Mouse (Mus musculus): ENCODE measurements around the gene Ephb2. TPM values are rescaled to one million over a fixed set of nuclear protein-coding genes. Genes with fewer than 3 reads are reported as not detected.

Gene Ephb2
- polyA plus RNA-seq, 1 experiment: 0.49 TPM

DNA sequence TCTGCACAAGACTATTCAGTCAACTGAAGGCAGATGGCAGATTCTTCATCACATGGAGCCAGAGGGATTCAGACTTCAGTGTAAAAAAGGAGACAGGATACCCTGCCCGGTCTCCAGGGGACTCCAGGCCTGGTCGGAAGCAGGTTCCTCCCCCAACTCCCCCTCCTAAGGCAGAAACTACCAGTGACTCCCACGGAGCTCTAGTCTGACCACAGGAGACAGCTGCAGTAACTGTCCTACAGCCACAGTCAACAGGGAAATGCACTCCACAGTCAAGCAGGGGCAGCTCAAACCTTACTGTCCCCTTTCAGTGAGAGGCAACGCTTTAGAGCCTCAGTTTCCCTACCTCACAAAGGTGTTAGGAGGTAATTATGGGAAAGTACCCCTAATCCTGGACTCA, 23.2 kb downstream of the Ephb2 start:
- Histone ChIP-seq H3K4me1 (ENCODE audit: control insufficient read depth, insufficient read depth, low read length) (no peaks in the 10 kb centered on the region), H3K27ac (ENCODE audit: control insufficient read depth, insufficient read depth, low read depth, low read length) (no peak overlapping the region), H3K36me3 (ENCODE audit: control insufficient read depth, insufficient read depth, low read length) (no peaks in the 10 kb centered on the region), H3K4me3 (ENCODE audit: control insufficient read depth, low read depth, low read length) (no peak overlapping the region), H3K27me3 (ENCODE audit: control insufficient read depth, insufficient read depth, low read length) (no peaks in the 10 kb centered on the region)
- no peak for TF ChIP-seq CTCF (IDR thresholded peaks at IDR 0.05; ENCODE audit: control insufficient read depth, insufficient read depth, insufficient replicate concordance, low read depth, low read length)
- TF ChIP-seq POLR2A (IDR thresholded peaks at IDR 0.05; ENCODE audit: control insufficient read depth, low read depth, low read length): no peak

- TF ChIP-seq POLR2A (IDR thresholded peaks at IDR 0.05; ENCODE audit: control insufficient read depth, low read depth, low read length) (no peak), CTCF (IDR thresholded peaks at IDR 0.05; ENCODE audit: control insufficient read depth, insufficient read depth, insufficient replicate concordance, low read depth, low read length) (no peak)
- no peak overlapping the region for H3K4me3 ChIP-seq (ENCODE audit: control insufficient read depth, low read depth, low read length)
- no peaks in the 10 kb centered on the region for H3K27me3 ChIP-seq (ENCODE audit: control insufficient read depth, insufficient read depth, low read length)
- no peaks in the 10 kb centered on the region for H3K4me1 ChIP-seq (ENCODE audit: control insufficient read depth, insufficient read depth, low read length)
- H3K36me3 ChIP-seq (ENCODE audit: control insufficient read depth, insufficient read depth, low read length): no peaks in the 10 kb centered on the region
- H3K27ac ChIP-seq (ENCODE audit: control insufficient read depth, insufficient read depth, low read depth, low read length): no peak overlapping the region
These were observed 24.2 kb downstream of the Ephb2 start for GRCm38 (mm10) chr4:136811596-136811995.

GRCm38 (mm10) chr4:136808478-136808877, 27.3 kb downstream of the Ephb2 start:
- no peaks in the 10 kb centered on the region for H3K4me1 ChIP-seq (ENCODE audit: control insufficient read depth, insufficient read depth, low read length)
- no peak overlapping the region for H3K4me3 ChIP-seq (ENCODE audit: control insufficient read depth, low read depth, low read length)

GRCm38 (mm10) chr4:136807448-136808009, 28.3 kb downstream of the Ephb2 start:
- TF ChIP-seq POLR2A (IDR thresholded peaks at IDR 0.05; ENCODE audit: control insufficient read depth, low read depth, low read length) (no peak), CTCF (IDR thresholded peaks at IDR 0.05; ENCODE audit: control insufficient read depth, insufficient read depth, insufficient replicate concordance, low read depth, low read length) (no peak)
- Histone ChIP-seq H3K4me1 (ENCODE audit: control insufficient read depth, insufficient read depth, low read length) (no peaks in the 10 kb centered on the region), H3K27ac (ENCODE audit: control insufficient read depth, insufficient read depth, low read depth, low read length) (no peak overlapping the region), H3K36me3 (ENCODE audit: control insufficient read depth, insufficient read depth, low read length) (no peaks in the 10 kb centered on the region), H3K4me3 (ENCODE audit: control insufficient read depth, low read depth, low read length) (no peak overlapping the region), H3K27me3 (ENCODE audit: control insufficient read depth, insufficient read depth, low read length) (no peaks in the 10 kb centered on the region)

More at GRCm38 (mm10) chr4:136808478-136808877, 27.3 kb downstream of the Ephb2 start:
- TF ChIP-seq POLR2A (IDR thresholded peaks at IDR 0.05; ENCODE audit: control insufficient read depth, low read depth, low read length) (no peak), CTCF (IDR thresholded peaks at IDR 0.05; ENCODE audit: control insufficient read depth, insufficient read depth, insufficient replicate concordance, low read depth, low read length) (no peak)
- H3K27me3 ChIP-seq (ENCODE audit: control insufficient read depth, insufficient read depth, low read length): no peaks in the 10 kb centered on the region
- H3K27ac ChIP-seq (ENCODE audit: control insufficient read depth, insufficient read depth, low read depth, low read length): no peak overlapping the region
- no peaks in the 10 kb centered on the region for H3K36me3 ChIP-seq (ENCODE audit: control insufficient read depth, insufficient read depth, low read length)

- Histone ChIP-seq H3K4me1 (ENCODE audit: control insufficient read depth, insufficient read depth, low read length) (no peaks in the 10 kb centered on the region), H3K36me3 (ENCODE audit: control insufficient read depth, insufficient read depth, low read length) (no peaks in the 10 kb centered on the region), H3K27ac (ENCODE audit: control insufficient read depth, insufficient read depth, low read depth, low read length) (no peak overlapping the region), H3K27me3 (ENCODE audit: control insufficient read depth, insufficient read depth, low read length) (no peaks in the 10 kb centered on the region), H3K4me3 (ENCODE audit: control insufficient read depth, low read depth, low read length) (no peak overlapping the region)
- TF ChIP-seq CTCF (IDR thresholded peaks at IDR 0.05; ENCODE audit: control insufficient read depth, insufficient read depth, insufficient replicate concordance, low read depth, low read length) (no peak), POLR2A (IDR thresholded peaks at IDR 0.05; ENCODE audit: control insufficient read depth, low read depth, low read length) (no peak)
These were observed 29.5 kb downstream of the Ephb2 start for GRCm38 (mm10) chr4:136806254-136806653.

- no peaks in the 10 kb centered on the region for H3K4me1 ChIP-seq (ENCODE audit: control insufficient read depth, insufficient read depth, low read length)
- no peak overlapping the region for H3K27ac ChIP-seq (ENCODE audit: control insufficient read depth, insufficient read depth, low read depth, low read length)
- H3K36me3 ChIP-seq (ENCODE audit: control insufficient read depth, insufficient read depth, low read length): no peaks in the 10 kb centered on the region
These were observed 31.4 kb downstream of the Ephb2 start for GRCm38 (mm10) chr4:136804343-136804742.

DNA sequence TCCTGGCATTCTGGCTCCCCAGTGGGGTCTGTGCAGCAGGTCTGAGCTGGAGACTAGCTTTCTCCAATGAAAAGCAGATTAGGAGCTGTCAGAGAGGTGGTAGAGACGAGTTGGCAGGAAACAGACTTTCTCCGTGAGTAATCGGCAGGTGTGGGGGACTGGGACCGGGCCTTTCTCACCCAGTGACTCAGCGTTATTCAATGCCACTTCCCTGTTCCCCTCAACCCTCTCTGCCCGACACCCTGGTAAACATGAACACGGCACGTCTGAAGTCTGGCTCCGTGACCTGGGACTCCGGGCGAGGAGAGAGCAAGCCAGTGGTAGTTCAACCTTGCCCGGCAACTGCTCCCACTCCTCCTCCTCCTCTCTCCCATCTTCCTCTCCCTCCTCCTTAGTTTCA, 33.3 kb downstream of the Ephb2 start:
- TF ChIP-seq CTCF (IDR thresholded peaks at IDR 0.05; ENCODE audit: control insufficient read depth, insufficient read depth, insufficient replicate concordance, low read depth, low read length) (no peak), POLR2A (IDR thresholded peaks at IDR 0.05; ENCODE audit: control insufficient read depth, low read depth, low read length) (no peak)
- Histone ChIP-seq H3K27me3 (ENCODE audit: control insufficient read depth, insufficient read depth, low read length) (no peaks in the 10 kb centered on the region), H3K27ac (ENCODE audit: control insufficient read depth, insufficient read depth, low read depth, low read length) (no peak overlapping the region), H3K36me3 (ENCODE audit: control insufficient read depth, insufficient read depth, low read length) (no peaks in the 10 kb centered on the region), H3K4me1 (ENCODE audit: control insufficient read depth, insufficient read depth, low read length) (no peaks in the 10 kb centered on the region), H3K4me3 (ENCODE audit: control insufficient read depth, low read depth, low read length) (no peak overlapping the region)

More at GRCm38 (mm10) chr4:136804343-136804742, 31.4 kb downstream of the Ephb2 start:
- H3K27me3 ChIP-seq (ENCODE audit: control insufficient read depth, insufficient read depth, low read length): no peaks in the 10 kb centered on the region
- TF ChIP-seq POLR2A (IDR thresholded peaks at IDR 0.05; ENCODE audit: control insufficient read depth, low read depth, low read length) (no peak), CTCF (IDR thresholded peaks at IDR 0.05; ENCODE audit: control insufficient read depth, insufficient read depth, insufficient replicate concordance, low read depth, low read length) (no peak)
- no peak overlapping the region for H3K4me3 ChIP-seq (ENCODE audit: control insufficient read depth, low read depth, low read length)

All from testis, adult 2 months (tissue).